Mouse (Mus musculus) bone marrow macrophage, adult 2 months (primary cell): ENCODE data around the gene Tfb2m.

ENCODE experiments used
- CTCF ChIP-seq: IDR thresholded peaks from 2 replicates; pipeline ENCODE4 v1.5.1; 2012; ENCODE audit warnings: low read depth, mild to moderate bottlenecking, low read length, moderate library complexity
- POLR2A ChIP-seq: IDR thresholded peaks from 2 replicates; pipeline ENCODE4 v1.6.1; 2012; ENCODE audit warnings: mild to moderate bottlenecking, low read depth, low read length, borderline replicate concordance

DNA sequence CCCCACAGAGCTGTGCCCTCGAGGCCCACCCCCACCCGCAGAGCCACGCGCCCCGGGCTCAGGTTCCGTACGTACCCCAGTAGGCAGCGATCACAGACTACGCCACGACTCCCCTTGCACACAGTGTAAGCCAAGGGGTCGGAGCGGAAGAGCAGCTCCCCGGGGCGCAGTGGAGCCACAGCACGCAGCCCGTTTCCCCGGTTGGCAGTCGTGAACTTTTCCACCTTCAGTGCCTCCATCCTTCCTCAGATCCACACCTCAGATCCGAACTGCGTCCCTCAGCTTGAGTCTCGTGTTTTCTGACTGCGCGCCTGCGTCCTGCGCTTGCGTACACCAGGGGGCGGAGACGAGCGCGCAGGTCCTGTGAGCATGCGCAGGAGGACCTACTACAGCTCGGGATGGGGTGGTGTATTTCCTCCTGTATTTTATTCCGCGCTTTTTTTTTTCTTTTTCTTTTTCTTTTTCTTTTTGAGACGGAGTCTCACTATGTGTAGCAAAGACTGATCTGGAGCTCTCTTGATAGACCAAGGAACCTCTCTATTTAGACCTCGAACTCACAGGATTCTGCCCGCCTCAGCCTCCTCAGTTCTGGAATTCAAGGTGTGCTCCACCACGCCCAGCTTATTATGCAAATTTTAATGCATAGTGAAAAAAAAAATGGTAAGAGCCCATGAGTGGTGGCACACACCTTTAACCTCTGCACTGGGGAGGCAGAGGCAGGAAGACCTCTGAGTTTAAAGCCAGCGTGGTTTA is 28.2 kb downstream of the Tfb2m start, which contains the start of gene Smyd3:
- no peak for TF ChIP-seq POLR2A
- no peak for TF ChIP-seq CTCF
